10 mouse cellular contexts compared by ENCODE assay signal in the genomic region with DNA sequence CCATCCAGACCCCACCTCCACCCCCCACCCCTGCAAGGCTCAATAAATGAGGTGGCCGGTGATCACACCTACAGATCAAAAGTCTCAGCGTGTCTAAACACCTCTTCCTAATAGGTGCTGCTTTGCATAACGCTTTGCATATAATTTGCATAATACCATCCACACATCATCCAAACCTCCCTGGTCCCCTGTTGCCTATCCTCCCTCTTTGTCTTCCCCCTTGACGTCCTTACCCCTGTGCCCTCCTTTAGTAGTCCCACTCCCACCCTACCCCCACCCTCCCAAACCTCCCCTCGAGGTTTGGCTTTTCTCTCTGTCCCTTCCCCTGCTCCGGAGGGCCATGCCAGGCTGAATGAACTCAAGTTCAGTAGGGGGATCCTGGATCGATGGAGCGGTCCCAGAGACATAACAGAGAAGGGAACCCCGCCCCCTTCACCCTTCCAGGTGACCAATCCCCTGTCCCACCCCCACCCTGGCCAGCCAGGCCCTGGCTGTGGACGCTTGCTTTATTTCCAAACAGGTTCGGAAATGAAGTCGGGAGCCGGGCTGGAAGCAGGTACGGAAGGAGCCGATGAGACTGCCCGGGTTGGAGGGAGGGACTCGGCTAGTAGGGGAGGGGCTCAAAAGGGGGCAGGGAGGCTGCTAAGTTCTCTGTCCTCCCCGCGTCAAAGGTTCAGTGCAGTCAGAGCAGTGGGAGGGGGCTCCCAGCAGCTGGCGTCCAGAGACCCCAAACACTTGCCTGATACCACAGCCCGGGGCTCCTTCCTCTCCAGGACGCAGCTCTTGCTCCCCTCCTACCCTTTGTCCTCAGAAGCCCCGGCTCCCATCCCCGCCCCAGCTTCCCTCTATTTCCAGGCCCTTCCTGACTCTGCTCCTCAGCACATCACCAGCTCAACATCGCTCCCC.
DNase-seq lines count a peak whose midpoint lies in the region; ATAC-seq lines count a peak whose summit lies in the region.
"Had no signal": no experiment of that assay in that cellular context is flagged by ENCODE, and none has a peak within 500 bp of the region (broad histone marks: within the 10 kb centered on the region; RNA-seq: fewer than 3 reads in every experiment).

No protein-coding gene starts in this region.

- H3K36me3 ChIP-seq in heart, embryonic 14.5 days (ENCODE audit: control insufficient read depth, insufficient read depth, low read length), result no peaks in the 10 kb centered on the region
- H3K36me3 ChIP-seq in embryonic facial prominence, embryonic 15.5 days, result no peaks in the 10 kb centered on the region
- H3K36me3 ChIP-seq in neural tube, embryonic 11.5 days (ENCODE audit: control insufficient read depth, insufficient read depth, low read length), result no peaks in the 10 kb centered on the region

- H3K9me3 ChIP-seq in heart, embryonic 14.5 days (ENCODE audit: control insufficient read depth, low read length), result no peaks in the 10 kb centered on the region
- H3K9me3 ChIP-seq in embryonic facial prominence, embryonic 15.5 days (replicated peaks), result no peaks in the 10 kb centered on the region
- H3K9me3 ChIP-seq in neural tube, embryonic 11.5 days (ENCODE audit: control insufficient read depth, low read length), result no peaks in the 10 kb centered on the region

- DNase-seq in heart, postnatal 25 days (ENCODE audit: low spot score), result no peak
- DNase-seq in kidney, postnatal 10 days, result peak; percentile 39
- peak; percentile 23 for DNase-seq in neural tube, embryonic 11.5 days (ENCODE audit: low spot score)
- no peak for DNase-seq in adrenal gland, postnatal 25 days
- no peak for DNase-seq in gastrocnemius, postnatal 4 days (ENCODE audit: low spot score in 2 of 2)
- no peak for DNase-seq in B cell, adult 2 months

- intact Hi-C loops in heart, postnatal 25 days (cut with DNase I), result loop anchor here (10.0 kb wide), 1 partner anchor 510 kb away; no protein-coding TSS in a partner anchor

- WGBS in heart, embryonic 14.5 days, result 5% methylated on average over 25 of the region's 25 CpGs
- 8% methylated on average over 25 of the region's 25 CpGs for WGBS in embryonic facial prominence, embryonic 15.5 days
- WGBS in neural tube, embryonic 11.5 days, result 2% methylated on average over 25 of the region's 25 CpGs

- H3K4me1 ChIP-seq in heart, embryonic 14.5 days (ENCODE audit: control insufficient read depth in 2 of 2, insufficient read depth in 2 of 2, low read length in 2 of 2), result peaks cover 5 to 8% of the 10 kb centered on the region in 2 experiments; a peak in 3 of 4 replicates
- H3K4me1 ChIP-seq in embryonic facial prominence, embryonic 15.5 days, result peaks cover 24% of the 10 kb centered on the region
- H3K4me1 ChIP-seq in neural tube, embryonic 11.5 days (ENCODE audit: control insufficient read depth, insufficient read depth, low read length), result peaks cover 4% of the 10 kb centered on the region; the same call in 1 of the 2 replicates

- no peak for ATAC-seq in heart, embryonic 14.5 days (ENCODE audit: insufficient number of reproducible peaks, insufficient read depth, low FRiP score, low read depth)
- no peak for ATAC-seq in embryonic facial prominence, embryonic 15.5 days (ENCODE audit: insufficient number of reproducible peaks, low FRiP score, low TSS enrichment, low read depth)
- peak; percentile 35; the same call in 1 of the 2 replicates for ATAC-seq in neural tube, embryonic 11.5 days (ENCODE audit: insufficient read depth, low FRiP score, low TSS enrichment)
- ATAC-seq: CD4-positive, CD25-positive, alpha-beta regulatory T cell, adult 4 months had no signal

- peak overlapping the region; percentile 67 for H3K4me2 ChIP-seq in heart, embryonic 14.5 days (ENCODE audit: low read length)
- peak overlapping the region; percentile 49 for H3K4me2 ChIP-seq in embryonic facial prominence, embryonic 15.5 days (replicated peaks)
- H3K4me2 ChIP-seq in neural tube, embryonic 11.5 days (ENCODE audit: low read depth), result peak overlapping the region; percentile 50

- H3K27me3 ChIP-seq in heart, embryonic 14.5 days (ENCODE audit: control insufficient read depth, insufficient read depth, low read length), result peaks cover 9% of the 10 kb centered on the region; the same call in 1 of the 2 replicates
- H3K27me3 ChIP-seq in embryonic facial prominence, embryonic 15.5 days, result peaks cover 6% of the 10 kb centered on the region; the same call in 1 of the 2 replicates
- H3K27me3 ChIP-seq in neural tube, embryonic 11.5 days (ENCODE audit: control insufficient read depth, insufficient read depth, low read length), result no peaks in the 10 kb centered on the region

- peak overlapping the region; percentile 57 for H3K9ac ChIP-seq in heart, embryonic 14.5 days (ENCODE audit: low read length)
- H3K9ac ChIP-seq in embryonic facial prominence, embryonic 15.5 days, result no peak overlapping the region
- peak overlapping the region; percentile 44 for H3K9ac ChIP-seq in neural tube, embryonic 11.5 days (ENCODE audit: low read length)

- H3K27ac ChIP-seq in heart, embryonic 14.5 days (replicated peaks in 1 of 2; ENCODE audit: control insufficient read depth in 1 of 2, insufficient read depth in 1 of 2, low read depth in 2 of 2, low read length in 2 of 2), result no peak overlapping the region
- no peak overlapping the region; the same call in 1 of the 2 replicates for H3K27ac ChIP-seq in embryonic facial prominence, embryonic 15.5 days (replicated peaks)
- no peak overlapping the region for H3K27ac ChIP-seq in neural tube, embryonic 11.5 days (ENCODE audit: low read depth, low read length)
- H3K27ac ChIP-seq: macrophage had no signal

- peak overlapping the region; percentile 20 to 35 for H3K4me3 ChIP-seq in heart, embryonic 14.5 days (ENCODE audit: control insufficient read depth in 1 of 2, insufficient read depth in 1 of 2, low read depth in 1 of 2, low read length in 2 of 2)
- H3K4me3 ChIP-seq in embryonic facial prominence, embryonic 15.5 days (replicated peaks), result peak overlapping the region; percentile 28
- peak overlapping the region; percentile 22 for H3K4me3 ChIP-seq in neural tube, embryonic 11.5 days (ENCODE audit: low read depth, low read length)

Comparison
In these comparisons a context has a peak if more than half of its experiments do, and no peak if none do; other contexts are left out.
1. DNase-seq: peak in kidney, postnatal 10 days (single experiment) and neural tube, embryonic 11.5 days (single experiment); none in heart, postnatal 25 days (single experiment), adrenal gland, postnatal 25 days (single experiment), gastrocnemius, postnatal 4 days (0 of 2) and B cell, adult 2 months (0 of 2).
2. Peak in every context shown above with its lines, with median percentiles within 50 percentile points of each other: H3K4me2 ChIP-seq and H3K4me3 ChIP-seq.